Mouse (Mus musculus): ENCODE results near the gene Naa60. TPM values are rescaled to one million over a fixed set of nuclear protein-coding genes. Genes with fewer than 3 reads are reported as not detected.
"Not testable (repeated sequence)": the region's sequence is repeated elsewhere in the genome, so short reads cannot be mapped to it uniquely, and the experiment has no call there.

Gene Naa60
- total and polyA plus RNA-seq, 2 experiments from 2014 or later, result 95.8 to 102 TPM

DNA sequence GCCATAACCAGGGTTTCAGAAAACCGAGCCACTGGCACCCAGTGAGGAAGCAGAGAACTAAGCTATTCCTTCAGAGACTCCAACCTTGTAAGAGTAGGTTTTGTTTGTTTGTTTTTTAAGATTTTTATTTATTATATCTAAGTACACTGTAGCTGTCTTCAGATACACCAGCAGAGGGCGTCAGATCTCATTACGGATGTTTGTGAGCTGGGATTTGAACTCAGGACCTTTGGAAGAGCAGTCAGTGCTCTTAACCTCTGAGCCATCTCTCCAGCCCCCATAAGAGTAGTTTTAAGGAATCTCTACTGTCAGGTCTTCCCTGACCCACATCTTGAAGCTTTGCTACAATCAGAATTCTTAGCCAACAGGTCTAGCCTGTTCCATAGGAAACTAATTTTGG is 23.8 kb upstream of the Naa60 start:
- peak overlapping the region; percentile 66; the same call in 1 of the 2 replicates for H3K4me2 ChIP-seq (ENCODE audit: low read depth, low read length, poor library complexity, severe bottlenecking)
- WGBS, result 75% methylated on average over 3 of the region's 3 CpGs
- peak overlapping the region; percentile 64; the same call in 1 of the 2 replicates for H3K4me3 ChIP-seq (ENCODE audit: low read depth, low read length)
- DNase-seq (ENCODE audit: low spot score), result no peak
- peak; percentile 28; the same call in 1 of the 2 replicates for TF ChIP-seq CTCF (IDR thresholded peaks at IDR 0.05)
- no peak for ATAC-seq (ENCODE audit: low FRiP score)
- H3K4me1 ChIP-seq (ENCODE audit: insufficient read depth, low read length), result peaks cover 7% of the 10 kb centered on the region; the same call in 1 of the 2 replicates
- H3K9ac ChIP-seq (replicated peaks; ENCODE audit: low read length, poor library complexity, severe bottlenecking), result no peak overlapping the region
- no peaks in the 10 kb centered on the region for H3K9me3 ChIP-seq (ENCODE audit: low read length)
- H3K36me3 ChIP-seq (ENCODE audit: insufficient read depth, low read length), result no peaks in the 10 kb centered on the region
- no peaks in the 10 kb centered on the region for H3K27me3 ChIP-seq (ENCODE audit: insufficient read depth, low read length)
- no peak overlapping the region for H3K27ac ChIP-seq (ENCODE audit: low read depth, low read length)

DNA sequence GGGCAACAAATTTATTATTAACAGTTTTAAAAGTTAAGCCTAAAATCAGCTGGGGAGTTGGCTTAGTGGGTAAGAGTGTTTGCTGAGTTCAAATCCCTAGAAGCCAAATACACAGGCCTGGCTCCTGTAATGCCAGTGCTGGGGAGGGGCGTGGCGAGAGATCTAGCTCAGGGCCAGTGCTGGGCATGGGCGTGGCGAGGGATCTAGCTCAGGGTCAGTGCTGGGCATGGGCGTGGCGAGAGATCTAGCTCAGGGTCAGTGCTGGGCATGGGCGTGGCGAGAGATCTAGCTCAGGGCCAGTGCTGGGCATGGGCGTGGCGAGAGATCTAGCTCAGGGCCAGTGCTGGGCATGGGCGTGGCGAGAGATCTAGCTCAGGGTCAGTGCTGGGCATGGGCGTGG is 20.9 kb upstream of the Naa60 start:
- WGBS, result 87% methylated on average over 13 of the region's 13 CpGs
- H3K4me3 ChIP-seq (ENCODE audit: low read depth, low read length); H3K4me2 ChIP-seq (ENCODE audit: low read depth, low read length, poor library complexity, severe bottlenecking); H3K9me3 ChIP-seq (ENCODE audit: low read length); H3K36me3 ChIP-seq (ENCODE audit: insufficient read depth, low read length); H3K4me1 ChIP-seq (ENCODE audit: insufficient read depth, low read length); H3K27ac ChIP-seq (ENCODE audit: low read depth, low read length); H3K27me3 ChIP-seq (ENCODE audit: insufficient read depth, low read length); DNase-seq (ENCODE audit: low spot score); ATAC-seq (ENCODE audit: low FRiP score); H3K9ac ChIP-seq (replicated peaks; ENCODE audit: low read length, poor library complexity, severe bottlenecking): not testable (repeated sequence)

DNA sequence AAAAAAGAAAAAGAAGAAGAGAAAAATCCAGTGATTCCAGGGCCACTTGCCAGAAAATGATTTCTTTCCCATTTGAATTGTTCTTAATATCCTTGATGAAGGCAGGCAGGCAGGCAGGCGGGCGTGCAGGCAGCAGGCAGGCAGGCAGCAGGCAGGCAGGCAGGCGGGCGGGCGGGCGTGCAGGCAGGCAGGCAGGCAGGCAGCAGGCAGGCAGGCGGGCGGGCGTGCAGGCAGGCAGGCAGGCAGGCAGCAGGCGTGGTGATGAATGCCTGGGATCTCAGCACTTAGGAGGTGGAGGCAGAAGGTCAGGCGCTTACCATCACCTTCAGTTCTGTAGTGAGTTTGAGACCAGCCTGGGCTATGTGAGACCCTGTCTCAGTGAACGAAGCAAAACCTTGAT is 19.6 kb upstream of the Naa60 start:
- no peak for ATAC-seq (ENCODE audit: low FRiP score)
- Histone ChIP-seq H3K9me3 (ENCODE audit: low read length) (no peaks in the 10 kb centered on the region), H3K4me3 (ENCODE audit: low read depth, low read length) (no peak overlapping the region), H3K9ac (replicated peaks; ENCODE audit: low read length, poor library complexity, severe bottlenecking) (no peak overlapping the region), H3K4me1 (ENCODE audit: insufficient read depth, low read length) (peaks cover 6% of the 10 kb centered on the region; the same call in 1 of the 2 replicates), H3K27ac (ENCODE audit: low read depth, low read length) (no peak overlapping the region), H3K4me2 (ENCODE audit: low read depth, low read length, poor library complexity, severe bottlenecking) (no peak overlapping the region), H3K36me3 (ENCODE audit: insufficient read depth, low read length) (peaks cover 7% of the 10 kb centered on the region), H3K27me3 (ENCODE audit: insufficient read depth, low read length) (no peaks in the 10 kb centered on the region)
- no peak for DNase-seq (ENCODE audit: low spot score)
- 46% methylated on average over 8 of the region's 12 CpGs for WGBS
- no peak for TF ChIP-seq CTCF (IDR thresholded peaks at IDR 0.05)

DNA sequence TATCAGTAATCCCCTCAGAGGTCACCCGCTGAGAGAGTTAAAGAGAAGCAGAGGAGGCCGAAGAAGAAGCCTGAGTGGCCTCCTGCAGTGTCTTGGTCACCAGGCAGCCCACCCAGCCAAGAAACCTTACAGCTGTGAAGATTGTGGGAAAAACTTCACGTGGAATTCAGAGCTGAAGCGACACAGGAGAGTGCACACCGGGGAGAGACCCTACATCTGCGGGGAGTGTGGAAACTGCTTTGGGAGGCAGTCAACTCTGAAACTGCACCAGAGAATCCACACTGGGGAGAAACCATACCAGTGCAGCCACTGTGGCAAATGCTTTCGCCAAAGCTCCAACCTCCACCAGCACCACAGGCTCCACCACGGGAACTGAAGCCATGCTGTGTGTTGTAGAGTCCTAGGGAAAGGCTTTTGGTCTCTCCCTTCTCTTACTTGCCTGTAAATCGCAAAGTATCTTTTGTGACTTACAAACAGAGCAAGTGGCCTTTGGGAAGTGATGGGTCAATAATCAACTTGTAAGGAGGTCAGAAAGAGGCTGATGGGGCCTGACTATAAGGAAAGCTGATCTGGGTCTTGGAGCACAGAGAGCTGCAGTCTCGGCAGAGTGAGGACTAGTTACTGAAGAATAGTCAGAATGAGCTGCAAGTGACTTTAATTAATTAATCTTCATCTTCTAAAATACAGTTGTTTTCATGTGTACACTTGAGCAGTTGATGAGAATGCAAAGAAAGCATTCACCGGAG is 17.6 kb upstream of the Naa60 start:
- H3K4me1 ChIP-seq (ENCODE audit: insufficient read depth, low read length), result no peaks in the 10 kb centered on the region
- no peak overlapping the region for H3K4me3 ChIP-seq (ENCODE audit: low read depth, low read length)
- ATAC-seq (ENCODE audit: low FRiP score), result no peak
- H3K27ac ChIP-seq (ENCODE audit: low read depth, low read length), result no peak overlapping the region
- no peak for TF ChIP-seq CTCF (IDR thresholded peaks at IDR 0.05)
- H3K36me3 ChIP-seq (ENCODE audit: insufficient read depth, low read length), result peaks cover 7% of the 10 kb centered on the region
- no peaks in the 10 kb centered on the region for H3K9me3 ChIP-seq (ENCODE audit: low read length)
- H3K27me3 ChIP-seq (ENCODE audit: insufficient read depth, low read length), result no peaks in the 10 kb centered on the region
- H3K9ac ChIP-seq (replicated peaks; ENCODE audit: low read length, poor library complexity, severe bottlenecking), result no peak overlapping the region
- 40% methylated on average over 11 of the region's 11 CpGs for WGBS
- no peak for DNase-seq (ENCODE audit: low spot score)
- no peak overlapping the region for H3K4me2 ChIP-seq (ENCODE audit: low read depth, low read length, poor library complexity, severe bottlenecking)

DNA sequence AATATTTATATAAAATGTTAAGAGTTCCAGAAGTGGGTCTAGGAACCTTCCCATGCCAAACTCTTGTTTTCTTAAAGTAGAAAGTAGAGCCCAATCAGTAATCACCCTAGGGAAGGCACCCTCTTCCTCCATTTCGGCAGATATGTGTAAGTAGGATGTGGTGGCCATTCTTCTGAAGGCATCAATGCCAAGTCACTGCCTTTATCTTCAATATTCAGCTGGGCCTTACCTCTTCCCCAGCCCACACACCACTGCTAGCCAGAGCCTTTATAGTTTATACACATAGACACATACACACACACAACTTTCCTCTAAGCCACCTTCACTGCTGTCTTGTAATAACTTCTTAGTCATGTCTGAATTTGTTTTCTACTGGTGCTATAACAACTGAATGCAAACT is 16.4 kb upstream of the Naa60 start:
- H3K27me3 ChIP-seq (ENCODE audit: insufficient read depth, low read length), result no peaks in the 10 kb centered on the region
- WGBS, result 86% methylated on average over 1 of the region's 1 CpGs
- H3K4me2 ChIP-seq (ENCODE audit: low read depth, low read length, poor library complexity, severe bottlenecking), result no peak overlapping the region
- H3K4me1 ChIP-seq (ENCODE audit: insufficient read depth, low read length), result no peaks in the 10 kb centered on the region
- no peak for TF ChIP-seq CTCF (IDR thresholded peaks at IDR 0.05)
- DNase-seq (ENCODE audit: low spot score), result no peak
- H3K4me3 ChIP-seq (ENCODE audit: low read depth, low read length), result no peak overlapping the region
- H3K9ac ChIP-seq (replicated peaks; ENCODE audit: low read length, poor library complexity, severe bottlenecking), result no peak overlapping the region
- H3K9me3 ChIP-seq (ENCODE audit: low read length), result no peaks in the 10 kb centered on the region
- H3K36me3 ChIP-seq (ENCODE audit: insufficient read depth, low read length), result peaks cover 10% of the 10 kb centered on the region
- no peak overlapping the region for H3K27ac ChIP-seq (ENCODE audit: low read depth, low read length)
- no peak for ATAC-seq (ENCODE audit: low FRiP score)

DNA sequence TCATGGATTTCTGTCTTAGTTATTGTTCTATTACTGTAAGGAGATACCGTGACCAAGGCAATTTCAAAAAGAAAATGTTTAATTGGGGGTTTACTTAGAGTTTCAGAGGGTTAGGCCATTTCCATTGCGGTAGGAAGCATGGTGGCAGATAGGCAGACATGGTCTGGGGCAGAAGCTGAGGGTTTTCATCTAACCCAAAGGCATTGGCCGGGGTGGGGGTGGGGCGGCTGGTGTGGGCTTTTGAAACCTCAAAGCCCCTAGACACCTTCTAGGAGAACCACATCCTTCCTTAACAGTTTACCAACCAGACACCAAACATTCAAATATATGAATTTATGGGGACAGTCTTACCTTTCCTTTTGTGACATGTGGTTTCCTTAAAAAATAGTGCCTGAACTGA is 12.9 kb upstream of the Naa60 start:
- no peaks in the 10 kb centered on the region for H3K4me1 ChIP-seq (ENCODE audit: insufficient read depth, low read length)
- no peak overlapping the region for H3K4me3 ChIP-seq (ENCODE audit: low read depth, low read length)
- no peaks in the 10 kb centered on the region for H3K27me3 ChIP-seq (ENCODE audit: insufficient read depth, low read length)
- no peak overlapping the region for H3K27ac ChIP-seq (ENCODE audit: low read depth, low read length)
- WGBS, result 93% methylated on average over 4 of the region's 4 CpGs
- TF ChIP-seq CTCF (IDR thresholded peaks at IDR 0.05), result no peak
- no peak overlapping the region for H3K9ac ChIP-seq (replicated peaks; ENCODE audit: low read length, poor library complexity, severe bottlenecking)
- H3K36me3 ChIP-seq (ENCODE audit: insufficient read depth, low read length), result peaks cover 21% of the 10 kb centered on the region
- ATAC-seq (ENCODE audit: low FRiP score), result no peak
- no peak overlapping the region for H3K4me2 ChIP-seq (ENCODE audit: low read depth, low read length, poor library complexity, severe bottlenecking)
- no peak for DNase-seq (ENCODE audit: low spot score)
- no peaks in the 10 kb centered on the region for H3K9me3 ChIP-seq (ENCODE audit: low read length)
